ENCODE assay signal across 8 mouse cellular contexts in genomic region chr10:82899810-82900421, GRCm38 (mm10). TPM values are rescaled to one million over a fixed set of nuclear protein-coding genes. Genes with fewer than 3 reads are reported as not detected.
A peak's percentile ranks its signal among the peaks of the same experiment; 100 is the strongest.
DNase-seq lines count a peak whose midpoint lies in the region; ATAC-seq and TF ChIP-seq lines count a peak whose summit lies in the region.

No protein-coding gene starts in this region.

- peak overlapping the region; percentile 47; the same call in 1 of the 2 replicates for H3K27ac ChIP-seq in forebrain, embryonic 12.5 days
- H3K27ac ChIP-seq in limb, embryonic 14.5 days (replicated peaks; ENCODE audit: low read depth, low read length) = no peak overlapping the region
- peak overlapping the region; percentile 47 for H3K27ac ChIP-seq in midbrain, embryonic 15.5 days
- H3K27ac ChIP-seq in left cerebral cortex, adult 2 months = no peak overlapping the region

- H3K4me1 ChIP-seq in forebrain, embryonic 12.5 days = peaks cover 17% of the 10 kb centered on the region
- H3K4me1 ChIP-seq in limb, embryonic 14.5 days (ENCODE audit: control insufficient read depth, insufficient read depth, low read length) = peaks cover 4% of the 10 kb centered on the region; the same call in 1 of the 2 replicates
- H3K4me1 ChIP-seq in midbrain, embryonic 15.5 days = peaks cover 20% of the 10 kb centered on the region

- DNase-seq in thymus, postnatal 0 days (ENCODE audit: low spot score) = peak; percentile 71
- DNase-seq in thymus, postnatal 36 days = no peak
- no peak for DNase-seq in limb, embryonic 14.5 days (ENCODE audit: low spot score)
- DNase-seq in left cerebral cortex, adult 2 months (ENCODE audit: extremely low spot score in 1 of 2, low spot score in 2 of 2) = no peak
- no peak for DNase-seq in cerebellum, adult 11 months
- DNase-seq in urinary bladder, postnatal 4 days (ENCODE audit: low spot score in 2 of 2) = no peak

- peak overlapping the region; percentile 32 for H3K4me2 ChIP-seq in forebrain, embryonic 12.5 days
- no peak overlapping the region; the same call in 1 of the 2 replicates for H3K4me2 ChIP-seq in limb, embryonic 14.5 days (replicated peaks; ENCODE audit: low read depth, low read length, severe bottlenecking)
- H3K4me2 ChIP-seq in midbrain, embryonic 15.5 days = peak overlapping the region; percentile 43

- H3K27me3 ChIP-seq in forebrain, embryonic 12.5 days = no peaks in the 10 kb centered on the region
- no peaks in the 10 kb centered on the region for H3K27me3 ChIP-seq in limb, embryonic 14.5 days (ENCODE audit: control insufficient read depth, insufficient read depth, low read length)
- H3K27me3 ChIP-seq in midbrain, embryonic 15.5 days (replicated peaks) = no peaks in the 10 kb centered on the region

- no peak for TF ChIP-seq CTCF in left cerebral cortex, adult 2 months (IDR thresholded peaks at IDR 0.05)

- no peak overlapping the region for H3K4me3 ChIP-seq in forebrain, embryonic 12.5 days (replicated peaks)
- no peak overlapping the region for H3K4me3 ChIP-seq in limb, embryonic 14.5 days (replicated peaks; ENCODE audit: low read length)
- 0 out of 2 replicates have a peak overlapping the region, but pooled peaks have one; percentile 15 for H3K4me3 ChIP-seq in midbrain, embryonic 15.5 days
- no peak overlapping the region for H3K4me3 ChIP-seq in left cerebral cortex, adult 2 months

- intact Hi-C loops in left cerebral cortex, adult 2 months (cut with DNase I) = no loop called here

- 39% methylated on average over 16 of the region's 16 CpGs for WGBS in forebrain, embryonic 12.5 days
- WGBS in limb, embryonic 14.5 days = 43% methylated on average over 16 of the region's 16 CpGs
- 50% methylated on average over 16 of the region's 16 CpGs for WGBS in midbrain, embryonic 15.5 days

- peaks cover 36% of the 10 kb centered on the region for H3K36me3 ChIP-seq in forebrain, embryonic 12.5 days (replicated peaks)
- H3K36me3 ChIP-seq in limb, embryonic 14.5 days (ENCODE audit: control insufficient read depth, insufficient read depth, low read length) = peaks cover 33% of the 10 kb centered on the region
- peaks cover 14% of the 10 kb centered on the region; the same call in 1 of the 2 replicates for H3K36me3 ChIP-seq in midbrain, embryonic 15.5 days (replicated peaks)

- H3K9ac ChIP-seq in forebrain, embryonic 12.5 days = no peak overlapping the region
- H3K9ac ChIP-seq in limb, embryonic 14.5 days (ENCODE audit: low read depth, low read length, severe bottlenecking) = no peak overlapping the region
- no peak overlapping the region for H3K9ac ChIP-seq in midbrain, embryonic 15.5 days

- no peaks in the 10 kb centered on the region for H3K9me3 ChIP-seq in forebrain, embryonic 12.5 days
- H3K9me3 ChIP-seq in limb, embryonic 14.5 days (ENCODE audit: control insufficient read depth, low read length) = no peaks in the 10 kb centered on the region
- H3K9me3 ChIP-seq in midbrain, embryonic 15.5 days = no peaks in the 10 kb centered on the region

- peak; percentile 44 for ATAC-seq in forebrain, embryonic 12.5 days (ENCODE audit: low FRiP score)
- ATAC-seq in limb, embryonic 14.5 days (ENCODE audit: low FRiP score, low read depth) = 0 out of 2 replicates have a peak, but pooled peaks have one; percentile 14
- peak; percentile 70 for ATAC-seq in midbrain, embryonic 15.5 days (replicated peaks)

- TF ChIP-seq POLR2A in limb, embryonic 14.5 days (IDR thresholded peaks at IDR 0.05; ENCODE audit: borderline replicate concordance, extremely low read depth, insufficient read depth, insufficient read length) = no peak

RNA-seq across cellular contexts. Expression of gene Eid3, which starts 33.5 kb away (rescaled TPM):
- 0.19 and 0.27 TPM in 2 replicates for polyA plus RNA-seq in thymus, postnatal 0 days (2015; fragmentation: Nextera tagmentation; extraction: Ambion mirVana)
- polyA plus RNA-seq in forebrain, embryonic 12.5 days (2016; fragmentation: Nextera tagmentation; extraction: Ambion mirVana) = 0.90 and 1.2 TPM in 2 replicates
- 0.53 and 0.72 TPM in 2 replicates for polyA plus RNA-seq in limb, embryonic 14.5 days (2012; rRNA removed)
- 0.43 and 0.55 TPM in 2 replicates for polyA plus RNA-seq in limb, embryonic 14.5 days (2014; fragmentation: Nextera tagmentation; extraction: Ambion mirVana)
- polyA plus RNA-seq in midbrain, embryonic 15.5 days (2015; fragmentation: Nextera tagmentation; extraction: Ambion mirVana) = 0.43 and 0.74 TPM in 2 replicates
- total RNA-seq in left cerebral cortex, adult 2 months (2021) = 1 to 10 TPM; 2.0 to 2.4 TPM

Comparison
In these comparisons a context has a peak if more than half of its experiments do, and no peak if none do; other contexts are left out.
1. ATAC-seq: peak in every context shown above with its lines; median percentile 70 in midbrain, embryonic 15.5 days; 44 in forebrain, embryonic 12.5 days; 14 in limb, embryonic 14.5 days.
2. H3K27ac ChIP-seq: peak in forebrain, embryonic 12.5 days (single experiment) and midbrain, embryonic 15.5 days (single experiment); none in limb, embryonic 14.5 days (single experiment) and left cerebral cortex, adult 2 months (single experiment).